Mouse (Mus musculus) embryonic facial prominence, embryonic 14.5 days (tissue): ENCODE measurements around the gene Wasf2. TPM values are rescaled to one million over a fixed set of nuclear protein-coding genes. Genes with fewer than 3 reads are reported as not detected.
A peak's percentile ranks its signal among the peaks of the same experiment; 100 is the strongest.

Source experiments
- ATAC-seq: fragments of 200-750 bp; cut with Nextera tagmentation; 2 replicates; pipeline ENCODE4 v1.8.0; 2017; ENCODE audit warnings: low read depth, moderate number of reproducible peaks, moderate TSS enrichment
- DNase-seq: peaks from one replicate; pipeline ENCODE4 v3.0.0-alpha.2; 2015; ENCODE audit warnings: low spot score
- H3K27ac ChIP-seq: fragments of 300-500 bp; sonication (generic); replicated peaks from 2 replicates; pipeline ENCODE4 v1.5.1; 2014; ENCODE audit warnings: low read depth, mild to moderate bottlenecking, low read length, moderate library complexity
- H3K27me3 ChIP-seq: fragments of 300-500 bp; sonication (generic); replicated peaks from 2 replicates; pipeline ENCODE4 v1.6.1; 2014; ENCODE audit warnings: low read length; ENCODE audit not compliant: control insufficient read depth, insufficient read depth
- H3K36me3 ChIP-seq: fragments of 300-500 bp; sonication (generic); 2 replicates; pipeline ENCODE4 v1.6.1; 2014; ENCODE audit warnings: low read length, mixed read lengths; ENCODE audit not compliant: control insufficient read depth, insufficient read depth
- H3K4me1 ChIP-seq: fragments of 300-500 bp; sonication (generic); 2 replicates; pipeline ENCODE4 v1.6.1; 2014; ENCODE audit warnings: antibody characterized with exemption, low read length; ENCODE audit not compliant: control insufficient read depth, insufficient read depth
- H3K4me2 ChIP-seq: fragments of 300-500 bp; sonication (generic); 2 replicates; pipeline ENCODE4 v1.6.1; 2014; ENCODE audit warnings: low read depth, mild to moderate bottlenecking, low read length, moderate library complexity, mixed read lengths
- H3K4me3 ChIP-seq: fragments of 300-500 bp; sonication (generic); 2 replicates; pipeline ENCODE4 v1.5.1; 2014; ENCODE audit warnings: low read depth, mild to moderate bottlenecking, low read length
- H3K9ac ChIP-seq: fragments of 300-500 bp; sonication (generic); 2 replicates; pipeline ENCODE4 v1.6.1; 2014; ENCODE audit warnings: low read depth, mild to moderate bottlenecking, low read length, moderate library complexity, mixed read lengths
- H3K9me3 ChIP-seq: fragments of 300-500 bp; sonication (generic); 2 replicates; pipeline ENCODE4 v1.6.1; 2016; ENCODE audit warnings: low read length; ENCODE audit not compliant: control insufficient read depth
- WGBS: fragments of 180-500 bp; shearing (Covaris S2); extraction: QIAGEN DNeasy Blood & Tissue Kit; methylation state at CpG from one replicate; pipeline ENCODE4 v1.1.7; 2014; 5-methylcytosine and 5-hydroxymethylcytosine counted together
- polyA plus RNA-seq: library from polyadenylated mRNA; unstranded; fragments of >200 nt; fragmentation: Nextera tagmentation; extraction: Ambion mirVana; gene quantifications from 2 replicates; pipeline ENCODE4 v1.2.1, GENCODE M21; 2014

Gene Wasf2
- polyA plus RNA-seq, 1 experiment from 2014 or later, result 83.4 TPM

DNA sequence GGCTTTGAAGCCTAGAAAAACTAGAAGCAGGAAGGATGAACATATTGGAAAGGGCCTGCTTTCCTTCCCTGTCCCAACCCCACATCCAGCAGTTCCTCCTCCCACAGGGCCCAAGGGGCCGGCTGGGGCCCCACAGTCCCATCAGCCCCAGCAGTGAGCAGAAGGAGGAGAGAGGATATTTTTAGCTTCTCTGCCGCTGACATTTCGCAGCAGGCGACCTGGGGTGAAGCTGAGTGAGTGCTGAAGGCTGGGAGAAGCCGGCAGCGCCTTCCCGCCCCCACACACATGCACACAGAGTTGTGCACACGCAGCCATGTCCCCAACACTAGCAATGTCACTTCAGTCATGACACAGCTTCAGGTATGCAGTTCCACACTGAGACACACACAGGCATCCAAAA, 42.5 kb upstream of the Wasf2 start:
- Histone ChIP-seq H3K9ac (no peak overlapping the region), H3K4me1 (peaks cover 68% of the 10 kb centered on the region), H3K9me3 (no peaks in the 10 kb centered on the region), H3K4me3 (no peak overlapping the region), H3K36me3 (no peaks in the 10 kb centered on the region), H3K4me2 (0 out of 2 replicates have a peak overlapping the region, but pooled peaks have one; percentile 8), H3K27ac (peak overlapping the region; percentile 62), H3K27me3 (no peaks in the 10 kb centered on the region)
- DNase-seq (peak; percentile 61), ATAC-seq (no peak)
- WGBS, result 21% methylated on average over 7 of the region's 8 CpGs

DNA sequence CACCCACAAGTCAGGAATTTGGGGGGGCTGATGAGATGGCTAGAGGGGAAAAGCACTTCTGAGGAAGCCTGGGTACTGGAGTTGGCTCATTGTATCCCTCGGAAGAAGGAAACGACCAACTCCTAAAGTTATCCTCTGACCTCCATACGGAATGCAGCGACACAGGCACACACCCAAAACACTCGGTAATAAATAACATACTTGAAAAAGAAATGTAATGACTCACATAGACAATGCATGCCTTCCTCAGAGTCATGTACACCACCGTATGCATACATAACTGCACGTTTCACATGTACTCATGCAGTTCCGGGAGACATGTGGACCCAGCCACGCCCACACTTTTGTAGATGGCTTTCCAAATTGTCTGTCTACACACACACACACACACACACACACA, 41.0 kb upstream of the Wasf2 start:
- H3K4me2 ChIP-seq, result no peak overlapping the region
- no peak overlapping the region for H3K9ac ChIP-seq
- H3K36me3 ChIP-seq, result no peaks in the 10 kb centered on the region
- peak overlapping the region; percentile 92 for H3K27ac ChIP-seq
- no peak for DNase-seq
- no peaks in the 10 kb centered on the region for H3K27me3 ChIP-seq
- no peak for ATAC-seq
- 71% methylated on average over 9 of the region's 9 CpGs for WGBS
- H3K4me3 ChIP-seq, result no peak overlapping the region
- H3K9me3 ChIP-seq, result no peaks in the 10 kb centered on the region
- peaks cover 76% of the 10 kb centered on the region for H3K4me1 ChIP-seq

DNA sequence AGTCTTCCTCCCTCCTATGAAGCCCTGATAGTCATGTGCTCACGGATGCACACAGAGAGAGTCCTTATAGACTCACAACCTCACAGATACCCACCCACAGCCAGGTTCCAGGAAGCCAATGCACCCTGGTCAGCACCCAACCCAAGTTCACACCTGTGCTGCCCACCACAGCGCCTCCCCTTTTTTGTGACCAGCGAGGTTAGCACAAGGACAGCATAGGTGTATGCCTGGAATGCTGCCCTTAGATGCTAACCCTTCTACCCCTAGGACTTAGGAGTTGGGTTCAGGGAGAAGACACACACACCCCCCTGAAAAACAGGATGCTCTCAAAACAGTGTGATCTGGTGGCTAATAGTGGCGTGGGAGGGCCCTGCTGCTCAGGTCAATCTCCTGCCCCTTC, 40.5 kb upstream of the Wasf2 start:
- Histone ChIP-seq H3K9me3 (no peaks in the 10 kb centered on the region), H3K4me2 (peak overlapping the region; percentile 39; the same call in 1 of the 2 replicates), H3K4me3 (no peak overlapping the region), H3K36me3 (no peaks in the 10 kb centered on the region), H3K4me1 (peaks cover 76% of the 10 kb centered on the region), H3K9ac (peak overlapping the region; percentile 7; the same call in 1 of the 2 replicates), H3K27me3 (no peaks in the 10 kb centered on the region), H3K27ac (peak overlapping the region; percentile 92)
- ATAC-seq (no peak), DNase-seq (no peak)
- WGBS, result 70% methylated on average over 4 of the region's 4 CpGs

DNA sequence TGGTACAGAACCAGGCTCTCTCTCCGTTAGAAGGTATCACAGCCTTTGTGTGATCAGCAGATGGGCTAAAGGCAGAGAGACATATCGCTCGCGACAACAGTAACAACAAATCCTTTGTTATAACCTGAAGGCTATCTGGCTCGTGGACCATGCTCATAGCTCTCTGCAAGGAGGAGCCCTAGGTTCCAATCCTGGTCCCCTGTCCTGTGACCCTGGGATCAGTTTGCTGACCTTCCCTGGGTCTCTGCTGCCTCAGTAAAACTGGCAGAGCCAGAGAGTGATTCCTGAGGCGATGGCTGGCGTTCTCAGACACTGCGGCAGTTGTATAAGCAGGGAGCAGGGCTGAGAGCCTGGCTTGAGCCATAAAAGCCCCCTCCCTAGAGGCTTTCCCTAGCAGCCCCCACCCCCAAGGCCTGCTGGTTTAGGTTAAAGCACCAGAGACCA, 40.0 kb upstream of the Wasf2 start:
- WGBS, result 10% methylated on average over 8 of the region's 8 CpGs
- 0 out of 2 replicates have a peak overlapping the region, but pooled peaks have one; percentile 1 for H3K4me3 ChIP-seq
- H3K9me3 ChIP-seq, result no peaks in the 10 kb centered on the region
- H3K27me3 ChIP-seq, result no peaks in the 10 kb centered on the region
- H3K27ac ChIP-seq, result peak overlapping the region; percentile 92
- no peaks in the 10 kb centered on the region for H3K36me3 ChIP-seq
- peak overlapping the region; percentile 39 for H3K4me2 ChIP-seq
- DNase-seq, result no peak
- H3K4me1 ChIP-seq, result peaks cover 76% of the 10 kb centered on the region
- peak; percentile 7; the same call in 1 of the 2 replicates for ATAC-seq
- H3K9ac ChIP-seq, result peak overlapping the region; percentile 7

DNA sequence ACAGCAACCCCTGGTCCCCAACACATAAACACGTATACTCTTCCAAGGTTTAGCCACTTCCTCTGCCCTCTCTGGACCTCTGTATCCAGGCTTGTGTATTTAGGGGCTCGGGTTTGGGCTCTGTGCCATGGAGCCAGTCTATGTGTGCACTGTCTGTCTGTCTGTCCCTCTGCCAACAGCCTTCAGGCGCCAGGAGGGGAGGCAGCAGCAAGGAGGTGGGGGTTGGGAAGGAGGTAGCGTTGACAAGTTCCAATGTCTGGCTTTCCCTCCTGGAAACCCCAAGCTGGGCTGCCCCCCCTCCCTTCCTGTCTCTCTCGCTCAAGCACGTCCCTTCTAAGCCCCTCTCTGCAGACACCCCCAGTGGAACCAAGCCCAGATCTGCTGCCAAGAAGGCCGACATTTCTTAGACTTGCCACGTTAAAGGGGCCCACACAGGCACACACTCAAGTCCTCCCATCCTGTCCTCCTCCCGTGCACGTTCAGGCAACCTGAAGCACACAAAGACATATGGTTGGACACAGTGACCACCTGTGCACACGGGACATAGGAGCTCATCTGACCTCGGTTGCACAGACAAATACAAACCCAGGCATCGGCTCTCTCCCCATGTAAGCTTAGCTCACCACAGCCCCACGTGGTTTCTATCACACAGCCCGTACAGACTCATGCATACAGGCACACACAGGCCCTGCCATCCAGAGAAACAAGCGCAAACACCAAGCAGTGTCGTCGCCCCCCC, 39.4 kb upstream of the Wasf2 start:
- Histone ChIP-seq H3K9ac (peak overlapping the region; percentile 30), H3K9me3 (no peaks in the 10 kb centered on the region), H3K27me3 (no peaks in the 10 kb centered on the region), H3K4me3 (0 out of 2 replicates have a peak overlapping the region, but pooled peaks have one; percentile 1), H3K36me3 (no peaks in the 10 kb centered on the region), H3K4me2 (peak overlapping the region; percentile 39), H3K4me1 (peaks cover 75% of the 10 kb centered on the region), H3K27ac (peak overlapping the region; percentile 92)
- DNase-seq (peak; percentile 95), ATAC-seq (peak; percentile 66)
- 3% methylated on average over 14 of the region's 18 CpGs for WGBS

DNA sequence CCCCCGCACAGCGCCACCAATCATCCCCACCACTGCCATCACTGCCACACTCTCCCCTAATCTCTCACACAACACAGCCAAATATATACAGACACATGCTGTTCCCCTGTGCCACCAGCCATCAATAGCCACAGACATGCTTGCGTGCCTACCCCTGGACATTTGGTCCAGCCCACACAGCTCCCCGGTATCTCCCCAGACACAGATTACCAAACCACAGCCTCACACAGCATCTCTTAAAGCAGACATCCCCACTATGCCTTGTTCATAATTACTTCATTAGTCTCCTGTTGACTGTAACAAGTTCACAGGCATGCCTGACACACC, 38.9 kb upstream of the Wasf2 start:
- Histone ChIP-seq H3K4me1 (peaks cover 75% of the 10 kb centered on the region), H3K9me3 (no peaks in the 10 kb centered on the region), H3K4me3 (no peak overlapping the region), H3K27ac (peak overlapping the region; percentile 92), H3K4me2 (peak overlapping the region; percentile 39; the same call in 1 of the 2 replicates), H3K9ac (peak overlapping the region; percentile 30; the same call in 1 of the 2 replicates), H3K27me3 (no peaks in the 10 kb centered on the region), H3K36me3 (no peaks in the 10 kb centered on the region)
- DNase-seq, result no peak
- ATAC-seq, result no peak
- 41% methylated on average over 2 of the region's 4 CpGs for whole genome bisulfite sequencing

DNA sequence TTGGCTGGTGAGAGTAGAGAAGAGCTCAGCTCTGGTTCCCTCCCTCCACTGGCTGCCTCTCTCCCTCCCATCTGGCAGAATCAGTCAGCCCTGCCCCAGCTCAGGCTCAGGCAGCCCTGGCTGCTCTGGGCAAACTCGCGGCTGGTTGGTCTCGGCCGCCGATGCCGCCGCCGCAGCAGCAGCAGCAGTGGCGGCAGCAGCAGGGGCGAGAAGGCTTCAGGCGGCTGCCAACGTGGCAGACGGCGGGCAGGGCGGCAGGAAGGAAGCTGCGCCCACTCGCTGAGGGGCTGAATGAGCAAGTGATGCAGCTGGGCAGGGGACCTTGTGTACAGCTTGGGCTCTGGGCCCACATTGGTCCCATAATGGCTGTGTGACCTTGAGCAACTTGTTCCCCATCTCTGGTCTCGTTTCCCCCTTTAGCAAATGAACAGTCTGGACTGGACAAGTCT, 37.8 kb upstream of the Wasf2 start:
- 3% methylated on average over 18 of the region's 18 CpGs for whole genome bisulfite sequencing
- Histone ChIP-seq H3K4me1 (peaks cover 70% of the 10 kb centered on the region), H3K9ac (peak overlapping the region; percentile 49; the same call in 1 of the 2 replicates), H3K9me3 (no peaks in the 10 kb centered on the region), H3K36me3 (no peaks in the 10 kb centered on the region), H3K4me3 (peak overlapping the region; percentile 9; the same call in 1 of the 2 replicates), H3K27me3 (no peaks in the 10 kb centered on the region), H3K27ac (peak overlapping the region; percentile 92), H3K4me2 (peak overlapping the region; percentile 49)
- ATAC-seq (peak; percentile 58), DNase-seq (peak; percentile 90)

DNA sequence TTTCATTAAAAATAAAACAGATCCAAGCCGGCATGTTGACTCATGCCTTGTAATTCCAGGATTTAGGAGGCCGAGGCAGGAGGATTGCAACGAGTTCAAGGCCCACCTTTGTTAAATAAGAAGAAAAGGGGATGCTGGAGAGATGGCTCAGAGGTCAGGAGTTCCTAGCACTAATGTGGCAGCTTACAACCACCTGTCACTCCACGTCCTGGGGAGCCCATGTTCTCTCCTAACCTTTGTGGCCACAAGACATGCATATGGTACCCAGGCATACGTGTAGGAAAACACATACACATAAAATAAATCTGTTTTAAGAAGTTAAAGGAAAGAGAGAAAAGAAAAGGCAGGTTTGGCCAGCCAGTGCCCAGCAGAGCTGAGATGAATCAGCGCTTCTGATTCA, 37.2 kb upstream of the Wasf2 start:
- Histone ChIP-seq H3K27me3 (no peaks in the 10 kb centered on the region), H3K4me1 (peaks cover 65% of the 10 kb centered on the region), H3K4me2 (peak overlapping the region; percentile 49; the same call in 1 of the 2 replicates), H3K4me3 (no peak overlapping the region), H3K9ac (peak overlapping the region; percentile 34; the same call in 1 of the 2 replicates), H3K27ac (peak overlapping the region; percentile 92), H3K9me3 (no peaks in the 10 kb centered on the region), H3K36me3 (no peaks in the 10 kb centered on the region)
- 62% methylated on average over 6 of the region's 6 CpGs for WGBS
- DNase-seq (no peak), ATAC-seq (no peak)
